Mouse (Mus musculus) erythroblast, embryonic 14.5 days (primary cell): Measurements from ENCODE around the gene Angptl6. TPM values are rescaled to one million over a fixed set of nuclear protein-coding genes. Genes with fewer than 3 reads are reported as not detected.
"Not testable (repeated sequence)": the region's sequence is repeated elsewhere in the genome, so short reads cannot be mapped to it uniquely, and the experiment has no call there.

ENCODE experiments used
- H3K27me3 ChIP-seq: 2 replicates; pipeline ENCODE4 v1.6.1; 2012; ENCODE audit warnings: inconsistent platforms; ENCODE audit not compliant: control insufficient read depth
- H3K36me3 ChIP-seq: 2 replicates; pipeline ENCODE4 v1.6.1; 2012; ENCODE audit warnings: mild to moderate bottlenecking, inconsistent platforms; ENCODE audit not compliant: control insufficient read depth
- H3K4me1 ChIP-seq: 2 replicates; pipeline ENCODE4 v1.6.1; 2012; ENCODE audit warnings: inconsistent platforms; ENCODE audit not compliant: control insufficient read depth
- H3K4me3 ChIP-seq: replicated peaks from 2 replicates; pipeline ENCODE3; 2012; ENCODE audit warnings: moderate library complexity, mild to moderate bottlenecking, inconsistent platforms
- H3K9me3 ChIP-seq: 2 replicates; pipeline ENCODE4 v1.6.1; 2012; ENCODE audit warnings: low read length, inconsistent platforms, mixed read lengths; ENCODE audit not compliant: control insufficient read depth
- GATA1 ChIP-seq: IDR thresholded peaks from 2 replicates; pipeline ENCODE4 v1.6.1; 2012; ENCODE audit warnings: low read length, inconsistent platforms, mixed read lengths
- TAL1 ChIP-seq: IDR thresholded peaks from 3 replicates; pipeline ENCODE4 v1.6.1; 2012; ENCODE audit warnings: low read length, inconsistent platforms, mixed read lengths
- polyA plus RNA-seq: library from polyadenylated mRNA; stranded (reverse); fragments of >175 nt; gene quantifications from 2 replicates; pipeline ENCODE4 v1.2.3, GENCODE M21; 2012

The Angptl6 gene
- polyA plus RNA-seq, 1 experiment = 0.19 TPM

DNA sequence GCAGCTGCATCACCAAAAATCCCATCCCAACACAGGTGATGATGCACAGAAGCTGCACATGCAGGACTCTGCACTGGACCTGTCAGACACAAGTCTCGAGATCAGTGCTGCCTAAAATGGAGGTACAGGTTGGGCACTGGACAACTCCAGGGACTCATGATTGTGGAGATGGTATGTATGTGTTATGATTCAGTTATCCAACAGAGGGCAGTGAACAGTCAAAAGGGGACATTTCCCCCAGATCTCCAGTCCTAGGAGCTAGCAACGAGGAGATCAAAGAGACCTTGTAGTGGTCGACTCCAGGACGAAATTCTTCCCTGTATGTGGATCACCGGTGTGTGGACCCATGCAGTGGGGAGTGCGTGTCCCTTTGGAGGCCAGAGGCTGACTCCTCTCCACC lies 19.6 kb downstream of the Angptl6 start:
- Histone ChIP-seq H3K27me3 (peaks cover 3% of the 10 kb centered on the region; the same call in 1 of the 2 replicates), H3K36me3 (no peaks in the 10 kb centered on the region), H3K4me1 (peaks cover 3% of the 10 kb centered on the region), H3K9me3 (no peaks in the 10 kb centered on the region), H3K4me3 (no peak overlapping the region)
- TF ChIP-seq GATA1 = no peak
- TF ChIP-seq TAL1 = no peak

DNA sequence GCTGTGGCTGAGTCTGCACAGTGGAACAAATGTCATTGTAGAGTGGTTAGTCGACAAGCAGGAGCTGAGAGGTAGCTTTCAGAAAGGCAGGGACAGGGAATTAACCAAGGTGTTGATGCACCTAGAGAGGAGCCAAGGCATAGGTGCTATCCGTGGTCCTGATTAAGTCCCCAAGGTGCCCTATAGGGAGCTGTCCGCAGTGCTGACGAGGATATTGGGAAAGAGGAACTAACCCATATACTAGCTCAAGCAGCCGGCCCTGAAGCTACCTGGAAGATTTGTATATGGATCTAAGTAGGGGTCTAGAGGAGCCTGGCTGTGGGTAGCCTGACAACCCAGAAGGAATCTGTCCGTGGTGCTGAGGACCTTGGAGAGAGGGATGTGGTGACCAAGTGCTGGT lies 22.4 kb downstream of the Angptl6 start:
- H3K36me3 ChIP-seq = no peaks in the 10 kb centered on the region
- no peak for TF ChIP-seq GATA1
- TF ChIP-seq TAL1 = no peak
- H3K9me3 ChIP-seq = no peaks in the 10 kb centered on the region
- 0 out of 2 replicates have a peak, but pooled peaks cover 2% of the 10 kb centered on the region for H3K27me3 ChIP-seq
- peaks cover 2% of the 10 kb centered on the region for H3K4me1 ChIP-seq
- no peak overlapping the region for H3K4me3 ChIP-seq

DNA sequence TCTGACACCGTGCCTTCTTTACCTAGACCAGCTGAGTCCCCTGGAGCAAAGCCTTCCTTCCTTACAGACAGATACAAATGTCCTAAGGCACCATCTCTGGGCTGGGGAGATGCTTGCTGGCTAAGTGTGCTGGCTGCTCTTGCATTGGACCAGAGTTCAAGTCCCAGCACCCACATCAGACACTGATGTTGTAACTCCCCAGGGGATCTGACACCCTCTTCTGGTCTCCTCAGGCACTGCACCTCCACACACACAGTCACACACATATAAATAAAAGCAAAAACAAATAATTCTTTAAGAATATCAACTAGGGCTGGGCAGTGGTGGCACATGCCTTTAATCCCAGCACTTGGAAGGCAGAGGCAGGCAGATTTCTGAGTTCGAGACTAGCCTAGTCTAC lies 29.3 kb downstream of the Angptl6 start:
- Histone ChIP-seq H3K27me3 (peaks cover 2% of the 10 kb centered on the region; the same call in 1 of the 2 replicates), H3K9me3 (no peaks in the 10 kb centered on the region), H3K4me3 (no peak overlapping the region), H3K36me3 (no peaks in the 10 kb centered on the region), H3K4me1 (no peaks in the 10 kb centered on the region)
- no peak for TF ChIP-seq TAL1
- no peak for TF ChIP-seq GATA1

DNA sequence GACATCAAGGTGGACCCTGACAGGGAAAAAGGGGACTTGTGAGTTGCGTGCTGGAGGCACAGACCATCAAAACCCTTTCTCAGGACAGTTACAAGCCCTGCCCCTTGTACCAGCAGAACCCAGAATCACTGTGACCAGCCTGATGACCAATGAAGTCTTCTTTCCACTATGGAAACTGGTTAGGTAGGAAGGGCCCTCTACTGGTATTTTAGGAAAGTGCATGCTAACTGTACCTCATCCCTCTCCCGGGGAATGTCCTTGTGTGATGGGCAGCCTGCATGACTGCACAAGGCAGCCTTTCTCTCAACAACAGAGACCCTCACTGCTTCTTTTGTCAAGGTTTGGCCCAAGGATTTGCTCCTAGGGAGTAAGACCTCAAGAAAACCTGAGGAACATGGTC lies 36.9 kb downstream of the Angptl6 start:
- no peaks in the 10 kb centered on the region for H3K9me3 ChIP-seq
- no peak for TF ChIP-seq GATA1
- no peak for TF ChIP-seq TAL1
- no peaks in the 10 kb centered on the region for H3K4me1 ChIP-seq
- no peak overlapping the region for H3K4me3 ChIP-seq
- no peaks in the 10 kb centered on the region for H3K36me3 ChIP-seq
- peaks cover 2% of the 10 kb centered on the region; the same call in 1 of the 2 replicates for H3K27me3 ChIP-seq

DNA sequence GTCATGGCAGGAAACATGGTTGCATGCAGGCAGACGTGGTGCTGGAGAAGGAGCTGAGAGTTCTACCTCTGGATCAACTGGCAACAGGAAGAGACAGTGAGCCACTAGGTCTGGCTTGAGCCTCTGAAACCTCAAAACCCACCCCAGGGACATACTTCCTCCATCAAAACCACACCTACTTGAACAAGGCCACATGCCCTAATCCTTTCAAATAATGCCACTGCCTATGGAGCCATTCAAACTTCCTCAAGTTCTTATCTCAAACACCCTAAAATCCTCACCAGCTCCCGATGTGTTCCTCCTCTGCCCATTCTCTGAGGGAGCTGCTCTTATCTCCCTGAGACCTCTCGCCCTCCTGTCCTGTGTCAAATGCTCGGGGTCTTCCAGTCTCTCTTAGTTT lies 37.3 kb downstream of the Angptl6 start:
- Histone ChIP-seq H3K36me3 (no peaks in the 10 kb centered on the region), H3K9me3 (no peaks in the 10 kb centered on the region), H3K27me3 (peaks cover 2% of the 10 kb centered on the region; the same call in 1 of the 2 replicates), H3K4me3 (no peak overlapping the region), H3K4me1 (no peaks in the 10 kb centered on the region)
- TF ChIP-seq TAL1 = no peak
- TF ChIP-seq GATA1 = no peak

DNA sequence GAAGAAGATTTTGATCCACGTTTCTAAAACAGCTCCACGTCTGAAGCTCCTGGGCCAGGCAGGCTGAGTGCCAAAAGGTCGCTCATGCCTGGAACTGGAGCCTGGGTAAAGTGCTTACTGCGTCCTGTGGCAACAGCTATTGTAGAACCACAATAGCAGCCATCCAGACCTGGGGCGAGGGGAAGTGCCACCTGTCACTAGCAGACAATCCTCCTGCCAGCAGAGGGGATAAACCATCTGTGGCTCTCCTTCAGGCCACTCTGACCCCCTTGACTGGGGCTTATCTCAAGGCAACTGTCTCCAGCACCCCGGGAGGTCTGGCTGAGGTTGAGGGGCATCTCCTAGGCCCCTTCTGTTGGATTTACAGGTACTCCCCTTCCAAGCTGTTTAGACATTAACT lies 40.6 kb downstream of the Angptl6 start:
- no peaks in the 10 kb centered on the region for H3K4me1 ChIP-seq
- TF ChIP-seq TAL1 (no peak), GATA1 (no peak)
- peaks cover 2% of the 10 kb centered on the region; the same call in 1 of the 2 replicates for H3K27me3 ChIP-seq

DNA sequence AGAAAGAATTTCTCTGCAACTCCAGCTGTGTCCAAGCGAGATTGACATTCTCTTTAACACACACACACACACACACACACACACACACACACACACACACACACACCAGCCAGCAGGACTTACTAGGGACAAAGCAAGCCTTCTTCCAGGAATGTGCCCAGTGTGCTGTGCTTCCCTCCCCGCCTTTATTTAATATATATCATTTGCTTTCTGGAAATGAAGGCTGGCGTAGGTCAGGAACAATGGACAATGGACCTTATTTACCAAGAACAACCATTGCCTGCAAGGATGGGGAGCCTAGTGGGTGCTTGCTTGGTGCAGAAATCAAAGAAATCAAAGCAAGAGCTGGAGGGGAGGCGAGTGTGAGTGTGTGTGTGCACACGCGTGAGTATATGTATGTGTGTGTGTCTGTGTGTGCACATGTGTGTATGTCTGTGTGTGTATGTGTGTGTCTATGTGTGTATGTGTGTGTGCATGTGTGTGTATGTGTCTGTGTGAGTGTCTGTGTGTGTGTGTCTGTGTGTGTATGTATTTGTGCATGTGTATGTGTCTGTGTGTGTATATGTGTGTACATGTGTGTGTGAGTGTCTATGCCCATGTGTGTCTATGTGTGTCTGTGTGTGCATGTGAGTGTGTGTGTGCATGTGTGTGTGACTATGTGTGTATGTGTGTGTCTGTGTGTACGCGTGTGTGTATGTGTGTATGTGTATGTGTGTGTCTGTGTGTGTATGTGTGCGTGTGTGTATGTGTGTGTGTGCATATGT lies 42.2 kb downstream of the Angptl6 start:
- TF ChIP-seq GATA1 (no peak), TAL1 (no peak)
- no peak overlapping the region for H3K4me3 ChIP-seq
- no peaks in the 10 kb centered on the region for H3K4me1 ChIP-seq
- no peaks in the 10 kb centered on the region for H3K9me3 ChIP-seq
- H3K27me3 ChIP-seq = peaks cover 7% of the 10 kb centered on the region
- no peaks in the 10 kb centered on the region for H3K36me3 ChIP-seq

More for the DNA sequence above, 40.6 kb downstream of the Angptl6 start:
- H3K4me3 ChIP-seq = no peak overlapping the region
- H3K36me3 ChIP-seq = no peaks in the 10 kb centered on the region
- no peaks in the 10 kb centered on the region for H3K9me3 ChIP-seq

DNA sequence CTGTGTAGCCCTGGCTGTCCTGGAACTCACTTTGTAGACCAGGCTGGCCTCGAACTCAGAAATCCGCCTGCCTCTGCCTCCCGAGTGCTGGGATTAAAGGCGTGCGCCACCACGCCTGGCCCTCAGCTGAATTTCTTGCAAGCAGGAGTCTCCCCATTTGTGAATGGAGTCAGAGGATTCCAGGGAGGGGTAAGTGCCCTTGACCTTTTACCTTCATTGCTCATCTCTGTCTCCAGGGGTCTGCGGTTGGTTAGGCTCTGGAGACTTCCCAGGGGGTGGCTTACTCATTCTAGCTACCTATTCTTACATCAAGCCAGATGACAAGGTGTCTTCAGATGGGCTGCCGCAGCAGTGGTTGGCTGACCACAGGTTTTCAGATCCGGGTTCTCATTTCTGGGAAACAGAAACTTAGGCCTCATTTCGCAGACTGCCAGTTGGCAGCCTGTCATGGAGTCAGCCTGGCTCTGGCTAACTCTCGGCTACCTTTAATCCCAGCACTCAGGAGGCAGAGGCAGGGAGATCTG lies 44.0 kb downstream of the Angptl6 start:
- H3K36me3 ChIP-seq, H3K4me1 ChIP-seq, H3K4me3 ChIP-seq, H3K9me3 ChIP-seq, H3K27me3 ChIP-seq: not testable (repeated sequence)

DNA sequence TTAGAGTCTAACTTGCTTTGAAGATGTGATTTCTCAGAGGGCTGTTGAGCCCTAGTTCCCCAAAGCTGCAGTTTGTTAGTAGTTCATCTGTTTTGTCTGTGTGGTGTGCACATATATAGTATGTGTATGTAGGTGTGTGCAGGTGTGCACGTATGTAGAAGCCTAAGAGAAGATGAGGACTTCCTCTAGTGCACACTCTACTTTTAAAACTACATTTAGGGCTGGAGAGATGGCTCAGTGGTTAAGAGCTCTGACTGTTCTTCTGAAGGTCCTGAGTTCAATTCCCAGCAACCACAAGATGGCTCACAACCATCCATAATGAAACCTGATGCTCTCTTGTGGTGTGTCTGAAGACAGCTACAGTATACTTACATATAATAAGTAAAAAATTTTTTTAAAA lies 44.6 kb downstream of the Angptl6 start:
- Histone ChIP-seq H3K27me3 (peaks cover 7% of the 10 kb centered on the region), H3K4me1 (no peaks in the 10 kb centered on the region), H3K9me3 (no peaks in the 10 kb centered on the region), H3K36me3 (no peaks in the 10 kb centered on the region), H3K4me3 (no peak overlapping the region)
- no peak for TF ChIP-seq TAL1
- no peak for TF ChIP-seq GATA1
